Mouse (Mus musculus) kidney, embryonic 14.5 days (tissue): ENCODE data around the gene Zdhhc13. TPM values are rescaled to one million over a fixed set of nuclear protein-coding genes. Genes with fewer than 3 reads are reported as not detected.

Source experiments
- ATAC-seq: fragments of 200-750 bp; cut with Nextera tagmentation; 2 replicates; pipeline ENCODE4 v1.8.0; 2017; ENCODE audit warnings: moderate number of reproducible peaks, mild to moderate bottlenecking, moderate TSS enrichment, moderate library complexity; ENCODE audit not compliant: low FRiP score, low TSS enrichment
- H3K27ac ChIP-seq: fragments of 300-500 bp; sonication (generic); 2 replicates; pipeline ENCODE4 v1.5.1; 2014; ENCODE audit warnings: low read depth, mild to moderate bottlenecking, low read length, moderate library complexity, mixed read lengths
- H3K27me3 ChIP-seq: fragments of 300-500 bp; sonication (generic); 2 replicates; pipeline ENCODE4 v1.6.1; 2014; ENCODE audit warnings: mild to moderate bottlenecking, low read length; ENCODE audit not compliant: control insufficient read depth, insufficient read depth
- H3K36me3 ChIP-seq: fragments of 300-500 bp; sonication (generic); 2 replicates; pipeline ENCODE4 v1.6.1; 2014; ENCODE audit warnings: low read length, mixed read lengths; ENCODE audit not compliant: control insufficient read depth, insufficient read depth
- H3K4me1 ChIP-seq: fragments of 300-500 bp; sonication (generic); 2 replicates; pipeline ENCODE4 v1.6.1; 2014; ENCODE audit warnings: low read length, mixed read lengths; ENCODE audit not compliant: control insufficient read depth, insufficient read depth
- H3K4me2 ChIP-seq: fragments of 300-500 bp; sonication (generic); replicated peaks from 2 replicates; pipeline ENCODE4 v1.6.1; 2014; ENCODE audit warnings: low read depth, mild to moderate bottlenecking, low read length
- H3K4me3 ChIP-seq: fragments of 300-500 bp; sonication (generic); 2 replicates; pipeline ENCODE4 v1.5.1; 2014; ENCODE audit warnings: mild to moderate bottlenecking, low read length
- H3K9ac ChIP-seq: fragments of 300-500 bp; sonication (generic); 2 replicates; pipeline ENCODE4 v1.6.1; 2014; ENCODE audit warnings: low read depth, mild to moderate bottlenecking, low read length, moderate library complexity
- H3K9me3 ChIP-seq: fragments of 300-500 bp; sonication (generic); 2 replicates; pipeline ENCODE4 v1.6.1; 2016; ENCODE audit warnings: low read length; ENCODE audit not compliant: control insufficient read depth
- WGBS: fragments of 180-500 bp; shearing (Covaris S2); extraction: QIAGEN DNeasy Blood & Tissue Kit; methylation state at CpG from one replicate; pipeline ENCODE4 v1.1.7; 2014; 5-methylcytosine and 5-hydroxymethylcytosine counted together
- polyA plus RNA-seq: library from polyadenylated mRNA; unstranded; fragments of >200 nt; fragmentation: Nextera tagmentation; extraction: Ambion mirVana; gene quantifications from 2 replicates; pipeline ENCODE4 v1.2.1, GENCODE M21; 2014

The Zdhhc13 gene
- polyA plus RNA-seq, 1 experiment from 2014 or later = 52.8 TPM

- Histone ChIP-seq H3K9me3 (no peaks in the 10 kb centered on the region), H3K4me3 (no peak overlapping the region), H3K9ac (no peak overlapping the region), H3K36me3 (peaks cover 69% of the 10 kb centered on the region), H3K27ac (no peak overlapping the region), H3K4me1 (peaks cover 20% of the 10 kb centered on the region), H3K27me3 (no peaks in the 10 kb centered on the region), H3K4me2 (no peak overlapping the region)
- 93% methylated on average over 14 of the region's 14 CpGs for WGBS
- ATAC-seq = no peak
Observed at GRCm38 (mm10) chr7:48875096-48875495, 86.3 kb downstream of the Zdhhc13 start.

GRCm38 (mm10) chr7:48876526-48876925 lies 87.7 kb downstream of the Zdhhc13 start:
- Histone ChIP-seq H3K27ac (no peak overlapping the region), H3K9me3 (no peaks in the 10 kb centered on the region), H3K4me3 (no peak overlapping the region), H3K4me1 (peaks cover 20% of the 10 kb centered on the region), H3K9ac (no peak overlapping the region), H3K27me3 (no peaks in the 10 kb centered on the region), H3K4me2 (no peak overlapping the region), H3K36me3 (peaks cover 54% of the 10 kb centered on the region)
- no peak for ATAC-seq
- WGBS = 74% methylated on average over 4 of the region's 4 CpGs

Other genes starting within 250 kb of the Zdhhc13 start
- gene Mrgprb2, start 230.9 kb upstream of the Zdhhc13 start, polyA plus RNA-seq = not detected in 2 replicates
- gene Mrgprb3, start 145.2 kb upstream of the Zdhhc13 start, polyA plus RNA-seq = not detected in 2 replicates
- 0.26 TPM in 1 of 2 replicates, not detected in the other for gene Csrp3, start 59.0 kb downstream of the Zdhhc13 start, polyA plus RNA-seq
- 16.2 and 25.4 TPM in 2 replicates for gene E2f8, start 92.6 kb downstream of the Zdhhc13 start, polyA plus RNA-seq
- gene Nav2, start 119.7 kb downstream of the Zdhhc13 start, polyA plus RNA-seq = 39.8 and 49.2 TPM in 2 replicates